Mouse (Mus musculus) neural tube, embryonic 14.5 days (tissue): ENCODE measurements around the gene Cryba1. TPM values are rescaled to one million over a fixed set of nuclear protein-coding genes. Genes with fewer than 3 reads are reported as not detected.

Source experiments
- ATAC-seq: fragments of 200-750 bp; cut with Nextera tagmentation; 2 replicates; pipeline ENCODE4 v1.8.0; 2017; ENCODE audit warnings: low read depth, mild to moderate bottlenecking, moderate TSS enrichment, moderate library complexity
- H3K27ac ChIP-seq: fragments of 300-500 bp; sonication (generic); 2 replicates; pipeline ENCODE4 v1.5.1; 2014; ENCODE audit warnings: low read depth, mild to moderate bottlenecking, control low read depth, low read length, moderate library complexity, mixed read lengths
- H3K27me3 ChIP-seq: fragments of 300-500 bp; sonication (generic); 2 replicates; pipeline ENCODE4 v1.6.1; 2014; ENCODE audit warnings: low read length; ENCODE audit not compliant: control insufficient read depth, insufficient read depth
- H3K36me3 ChIP-seq: fragments of 300-500 bp; sonication (generic); 2 replicates; pipeline ENCODE4 v1.6.1; 2014; ENCODE audit warnings: low read length, mixed read lengths; ENCODE audit not compliant: control insufficient read depth, insufficient read depth
- H3K4me1 ChIP-seq: fragments of 300-500 bp; sonication (generic); 2 replicates; pipeline ENCODE4 v1.6.1; 2014; ENCODE audit warnings: low read length; ENCODE audit not compliant: control insufficient read depth, insufficient read depth
- H3K4me2 ChIP-seq: fragments of 300-500 bp; sonication (generic); 2 replicates; pipeline ENCODE4 v1.6.1; 2014; ENCODE audit warnings: mild to moderate bottlenecking, low read depth, low read length, control low read depth
- H3K4me3 ChIP-seq: fragments of 300-500 bp; sonication (generic); 2 replicates; pipeline ENCODE4 v1.5.1; 2014; ENCODE audit warnings: low read depth, low read length, control low read depth, mixed read lengths
- H3K9ac ChIP-seq: fragments of 300-500 bp; sonication (generic); replicated peaks from 2 replicates; pipeline ENCODE4 v1.6.1; 2014; ENCODE audit warnings: low read depth, mild to moderate bottlenecking, control low read depth, low read length, mixed read lengths
- H3K9me3 ChIP-seq: fragments of 300-500 bp; sonication (generic); 2 replicates; pipeline ENCODE4 v1.6.1; 2016; ENCODE audit warnings: low read length; ENCODE audit not compliant: control insufficient read depth
- WGBS: fragments of 180-500 bp; shearing (Covaris S2); extraction: QIAGEN DNeasy Blood & Tissue Kit; methylation state at CpG from one replicate; pipeline ENCODE4 v1.1.7; 2014; 5-methylcytosine and 5-hydroxymethylcytosine counted together
- polyA plus RNA-seq: library from polyadenylated mRNA; unstranded; fragments of >200 nt; fragmentation: Nextera tagmentation; extraction: Ambion mirVana; gene quantifications from 2 replicates; pipeline ENCODE4 v1.2.1, GENCODE M21; 2014

The Cryba1 gene
- polyA plus RNA-seq, 1 experiment from 2014 or later: 0.64 TPM

GRCm38 (mm10) chr11:77672746-77673145 lies 52.3 kb downstream of the Cryba1 start:
- ATAC-seq: no peak
- no peak overlapping the region for H3K4me3 ChIP-seq
- no peak overlapping the region for H3K4me2 ChIP-seq
- H3K36me3 ChIP-seq: no peaks in the 10 kb centered on the region
- H3K4me1 ChIP-seq: no peaks in the 10 kb centered on the region
- H3K27me3 ChIP-seq: no peaks in the 10 kb centered on the region
- no peak overlapping the region for H3K9ac ChIP-seq
- H3K9me3 ChIP-seq: no peaks in the 10 kb centered on the region
- no peak overlapping the region for H3K27ac ChIP-seq
- 97% methylated on average over 2 of the region's 2 CpGs for WGBS

Other genes starting within 250 kb of the Cryba1 start
- gene Ankrd13b, start 235.6 kb downstream of the Cryba1 start, polyA plus RNA-seq: 38.2 and 47.7 TPM in 2 replicates
- 20.3 and 21.6 TPM in 2 replicates for gene Git1, start 231.7 kb downstream of the Cryba1 start, polyA plus RNA-seq
- gene Abhd15, start 210.2 kb downstream of the Cryba1 start, polyA plus RNA-seq: 1.5 and 1.8 TPM in 2 replicates
- 10.6 and 12.8 TPM in 2 replicates for gene Trp53i13, start 209.3 kb downstream of the Cryba1 start, polyA plus RNA-seq
- not detected in 2 replicates for gene Gm10392, start 206.1 kb downstream of the Cryba1 start, polyA plus RNA-seq
- gene Taok1, start 117.5 kb downstream of the Cryba1 start, polyA plus RNA-seq: 30.6 and 32.1 TPM in 2 replicates
- 4.4 and 7.3 TPM in 2 replicates for gene Nufip2, start 39.1 kb downstream of the Cryba1 start, polyA plus RNA-seq
- 35.7 and 42.6 TPM in 2 replicates for gene Myo18a, start 38.0 kb upstream of the Cryba1 start, polyA plus RNA-seq
- gene Gm10277, start 62.5 kb upstream of the Cryba1 start, polyA plus RNA-seq: 2.1 and 2.4 TPM in 2 replicates
- gene Pipox, start 168.8 kb upstream of the Cryba1 start, polyA plus RNA-seq: 4.6 and 6.7 TPM in 2 replicates
- 121 and 145 TPM in 2 replicates for gene Sez6, start 205.5 kb upstream of the Cryba1 start, polyA plus RNA-seq